Mouse (Mus musculus) bone marrow macrophage, adult 2 months (primary cell): Measurements from ENCODE around the gene Nek10.

Source experiments
- CTCF ChIP-seq: IDR thresholded peaks from 2 replicates; pipeline ENCODE4 v1.5.1; 2012; ENCODE audit warnings: low read depth, mild to moderate bottlenecking, low read length, moderate library complexity
- POLR2A ChIP-seq: IDR thresholded peaks from 2 replicates; pipeline ENCODE4 v1.6.1; 2012; ENCODE audit warnings: mild to moderate bottlenecking, low read depth, low read length, borderline replicate concordance

DNA sequence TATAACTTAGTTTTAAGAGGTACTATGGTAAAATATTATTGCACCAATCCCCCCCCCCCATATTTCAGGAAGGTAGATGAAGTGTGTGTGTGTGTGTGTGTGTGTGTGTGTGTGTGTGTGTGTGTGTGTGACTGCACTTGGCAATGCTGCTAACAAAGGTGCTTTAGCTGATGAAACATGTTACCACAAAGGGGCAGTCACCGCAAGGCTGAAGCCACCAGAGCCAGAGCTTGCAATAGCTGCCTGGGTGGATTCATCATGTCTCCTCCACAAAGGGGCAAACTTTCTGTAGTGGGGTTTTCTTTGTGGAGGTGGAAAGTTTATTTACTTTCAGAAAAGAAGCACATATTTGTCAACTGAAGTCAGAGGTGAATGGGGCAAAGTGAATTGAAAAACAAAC, 67.9 kb downstream of the Nek10 start:
- TF ChIP-seq POLR2A (no peak), CTCF (no peak)
